Mouse (Mus musculus): ENCODE data around the gene Gcg. TPM values are rescaled to one million over a fixed set of nuclear protein-coding genes. Genes with fewer than 3 reads are reported as not detected.

Gene Gcg
- polyA plus RNA-seq, 1 experiment from 2014 or later, result 0.18 TPM

GRCm38 (mm10) chr2:62450364-62450763 lies 33.1 kb downstream of the Gcg start:
- 94% methylated on average over 6 of the region's 6 CpGs for whole genome bisulfite sequencing
- no peak for DNase-seq (ENCODE audit: low spot score)
- H3K27me3 ChIP-seq (ENCODE audit: low read depth, poor library complexity, severe bottlenecking), result no peaks in the 10 kb centered on the region
- no peak overlapping the region for H3K4me3 ChIP-seq
- H3K9me3 ChIP-seq (replicated peaks), result no peaks in the 10 kb centered on the region
- H3K36me3 ChIP-seq, result no peaks in the 10 kb centered on the region
- H3K27ac ChIP-seq, result no peak overlapping the region
- H3K4me1 ChIP-seq, result no peaks in the 10 kb centered on the region

GRCm38 (mm10) chr2:62449692-62450346 lies 33.6 kb downstream of the Gcg start:
- no peak overlapping the region for H3K27ac ChIP-seq
- no peaks in the 10 kb centered on the region for H3K36me3 ChIP-seq
- H3K9me3 ChIP-seq (replicated peaks), result no peaks in the 10 kb centered on the region
- no peaks in the 10 kb centered on the region for H3K27me3 ChIP-seq (ENCODE audit: low read depth, poor library complexity, severe bottlenecking)
- 89% methylated on average over 5 of the region's 5 CpGs for WGBS
- DNase-seq (ENCODE audit: low spot score), result no peak
- no peaks in the 10 kb centered on the region for H3K4me1 ChIP-seq
- H3K4me3 ChIP-seq, result no peak overlapping the region

DNA sequence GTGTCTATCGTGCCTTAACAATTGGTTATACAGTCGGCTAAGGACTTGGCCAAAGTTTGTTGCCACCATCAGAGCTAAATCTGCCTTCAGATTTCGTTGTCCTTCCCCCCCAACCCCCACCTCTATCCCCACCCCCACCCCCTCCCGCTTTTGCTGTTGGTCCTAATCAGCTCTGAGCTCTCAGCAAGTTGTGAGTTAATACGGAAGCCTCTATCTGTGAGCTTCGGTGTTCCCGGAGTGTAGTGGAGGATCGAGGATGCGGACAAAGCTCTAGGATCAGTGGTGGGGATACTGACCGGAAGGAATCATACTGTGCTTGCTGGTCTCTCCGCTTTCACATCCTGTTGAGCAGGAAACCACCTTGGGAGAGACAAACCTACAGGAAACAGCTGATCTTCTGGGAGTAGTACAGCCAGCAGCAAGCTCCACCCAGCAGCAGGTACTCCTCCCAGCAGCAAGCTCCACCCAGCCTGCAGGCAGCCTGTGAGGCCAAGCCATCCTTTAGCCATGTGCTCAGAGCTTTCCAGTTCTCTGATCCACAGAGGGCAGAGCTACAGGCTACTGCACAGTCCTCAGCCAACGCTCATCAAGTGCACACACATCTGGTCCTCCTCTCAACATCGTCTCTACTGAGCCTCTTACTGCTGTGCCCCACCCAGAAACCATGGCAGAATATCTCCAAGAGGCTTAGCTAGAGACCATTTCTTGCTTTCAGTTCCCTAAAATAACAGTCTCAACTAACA lies 42.5 kb downstream of the Gcg start:
- peaks cover 6% of the 10 kb centered on the region for H3K4me1 ChIP-seq
- no peaks in the 10 kb centered on the region for H3K36me3 ChIP-seq
- no peak for DNase-seq (ENCODE audit: low spot score)
- no peak overlapping the region for H3K4me3 ChIP-seq
- 71% methylated on average over 13 of the region's 13 CpGs for WGBS
- no peaks in the 10 kb centered on the region for H3K9me3 ChIP-seq (replicated peaks)
- no peaks in the 10 kb centered on the region for H3K27me3 ChIP-seq (ENCODE audit: low read depth, poor library complexity, severe bottlenecking)
- peak overlapping the region; percentile 30; the same call in 1 of the 2 replicates for H3K27ac ChIP-seq

GRCm38 (mm10) chr2:62440083-62440482 lies 43.4 kb downstream of the Gcg start:
- Histone ChIP-seq H3K4me3 (no peak overlapping the region), H3K27ac (no peak overlapping the region), H3K36me3 (no peaks in the 10 kb centered on the region), H3K27me3 (ENCODE audit: low read depth, poor library complexity, severe bottlenecking) (no peaks in the 10 kb centered on the region), H3K4me1 (peaks cover 6% of the 10 kb centered on the region), H3K9me3 (replicated peaks) (no peaks in the 10 kb centered on the region)
- WGBS, result 90% methylated on average over 4 of the region's 4 CpGs
- no peak for DNase-seq (ENCODE audit: low spot score)

DNA sequence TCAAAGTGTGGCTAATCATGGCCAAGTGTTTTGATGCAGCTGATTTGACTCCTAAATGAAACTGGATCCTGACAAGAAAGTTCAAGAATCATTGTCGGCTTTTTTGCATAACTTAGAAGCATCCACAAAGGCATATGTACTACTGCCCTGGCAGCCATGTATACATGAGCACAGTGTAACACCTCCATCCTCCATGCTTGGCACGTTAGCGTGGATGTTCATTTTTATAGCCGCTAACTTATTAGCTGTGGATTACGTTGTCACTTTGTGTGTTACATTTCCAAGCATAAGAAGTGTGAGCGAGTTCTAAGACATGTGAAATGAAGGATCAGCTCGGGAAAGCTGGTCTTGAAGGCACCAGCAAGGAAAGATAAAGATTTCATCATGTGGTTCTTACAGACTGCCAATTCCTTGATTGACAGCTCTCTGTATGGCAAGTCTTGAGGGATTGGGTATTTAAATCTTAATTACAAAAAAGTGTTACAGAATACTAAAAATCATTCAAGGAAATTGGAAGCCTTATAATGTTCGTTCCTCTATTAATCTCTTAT lies 52.1 kb downstream of the Gcg start:
- no peaks in the 10 kb centered on the region for H3K36me3 ChIP-seq
- H3K27me3 ChIP-seq (ENCODE audit: low read depth, poor library complexity, severe bottlenecking), result no peaks in the 10 kb centered on the region
- WGBS, result 89% methylated on average over 8 of the region's 8 CpGs
- H3K27ac ChIP-seq, result no peak overlapping the region
- no peak overlapping the region for H3K4me3 ChIP-seq
- H3K4me1 ChIP-seq, result no peaks in the 10 kb centered on the region
- no peak for DNase-seq (ENCODE audit: low spot score)
- no peaks in the 10 kb centered on the region for H3K9me3 ChIP-seq (replicated peaks)

GRCm38 (mm10) chr2:62425941-62426340 lies 57.5 kb downstream of the Gcg start:
- no peak overlapping the region for H3K27ac ChIP-seq
- H3K27me3 ChIP-seq (ENCODE audit: low read depth, poor library complexity, severe bottlenecking), result no peaks in the 10 kb centered on the region
- no peaks in the 10 kb centered on the region for H3K4me1 ChIP-seq
- H3K9me3 ChIP-seq (replicated peaks), result no peaks in the 10 kb centered on the region
- 92% methylated on average over 3 of the region's 3 CpGs for WGBS
- no peaks in the 10 kb centered on the region for H3K36me3 ChIP-seq
- DNase-seq (ENCODE audit: low spot score), result no peak
- H3K4me3 ChIP-seq, result no peak overlapping the region

Other genes starting within 250 kb of the Gcg start
- gene Dpp4, start 71.4 kb downstream of the Gcg start, polyA plus RNA-seq (2016; fragmentation: Nextera tagmentation; extraction: Ambion mirVana), result 0.08 and 0.23 TPM in 2 replicates
- 4.5 and 6.4 TPM in 2 replicates for gene Fap, start 90.4 kb upstream of the Gcg start, polyA plus RNA-seq (2016; fragmentation: Nextera tagmentation; extraction: Ambion mirVana)
- 0.45 and 0.73 TPM in 2 replicates for gene Ifih1, start 162.6 kb upstream of the Gcg start, polyA plus RNA-seq (2016; fragmentation: Nextera tagmentation; extraction: Ambion mirVana)
- 0.44 and 0.45 TPM in 2 replicates for gene Gca, start 180.6 kb upstream of the Gcg start, polyA plus RNA-seq (2016; fragmentation: Nextera tagmentation; extraction: Ambion mirVana)